Mouse (Mus musculus): ENCODE measurements at regions not wholly inside any gene's neighbourhood (a gene's known extent, or its start where the extent isn't known, plus 50 kb on each side); places are given as distances from the start of the nearest gene placed in this dataset.

- intact Hi-C loops (cut with DNase I) = no loop called here
- DNase-seq = no peak
These were observed 122.1 kb upstream of the Fbxo33 start for GRCm38 (mm10) chr12:59341586-59341985.

GRCm38 (mm10) chr12:59330753-59331152, 111.2 kb upstream of the Fbxo33 start:
- no peak for DNase-seq
- intact Hi-C loops (cut with DNase I) = no loop called here

- no peak for DNase-seq
- intact Hi-C loops (cut with DNase I) = no loop called here
These were observed 93.2 kb upstream of the Fbxo33 start for GRCm38 (mm10) chr12:59312703-59313102.

GRCm38 (mm10) chr12:59307958-59308357, 88.4 kb upstream of the Fbxo33 start:
- no peak for DNase-seq
- intact Hi-C loops (cut with DNase I) = no loop called here

- DNase-seq = no peak
- intact Hi-C loops (cut with DNase I) = no loop called here
These were observed 85.0 kb upstream of the Fbxo33 start for GRCm38 (mm10) chr12:59304522-59304921.
